Mouse (Mus musculus): ENCODE results near the gene Vav2.
A peak's percentile ranks its signal among the peaks of the same experiment; 100 is the strongest.

The Vav2 gene

DNA sequence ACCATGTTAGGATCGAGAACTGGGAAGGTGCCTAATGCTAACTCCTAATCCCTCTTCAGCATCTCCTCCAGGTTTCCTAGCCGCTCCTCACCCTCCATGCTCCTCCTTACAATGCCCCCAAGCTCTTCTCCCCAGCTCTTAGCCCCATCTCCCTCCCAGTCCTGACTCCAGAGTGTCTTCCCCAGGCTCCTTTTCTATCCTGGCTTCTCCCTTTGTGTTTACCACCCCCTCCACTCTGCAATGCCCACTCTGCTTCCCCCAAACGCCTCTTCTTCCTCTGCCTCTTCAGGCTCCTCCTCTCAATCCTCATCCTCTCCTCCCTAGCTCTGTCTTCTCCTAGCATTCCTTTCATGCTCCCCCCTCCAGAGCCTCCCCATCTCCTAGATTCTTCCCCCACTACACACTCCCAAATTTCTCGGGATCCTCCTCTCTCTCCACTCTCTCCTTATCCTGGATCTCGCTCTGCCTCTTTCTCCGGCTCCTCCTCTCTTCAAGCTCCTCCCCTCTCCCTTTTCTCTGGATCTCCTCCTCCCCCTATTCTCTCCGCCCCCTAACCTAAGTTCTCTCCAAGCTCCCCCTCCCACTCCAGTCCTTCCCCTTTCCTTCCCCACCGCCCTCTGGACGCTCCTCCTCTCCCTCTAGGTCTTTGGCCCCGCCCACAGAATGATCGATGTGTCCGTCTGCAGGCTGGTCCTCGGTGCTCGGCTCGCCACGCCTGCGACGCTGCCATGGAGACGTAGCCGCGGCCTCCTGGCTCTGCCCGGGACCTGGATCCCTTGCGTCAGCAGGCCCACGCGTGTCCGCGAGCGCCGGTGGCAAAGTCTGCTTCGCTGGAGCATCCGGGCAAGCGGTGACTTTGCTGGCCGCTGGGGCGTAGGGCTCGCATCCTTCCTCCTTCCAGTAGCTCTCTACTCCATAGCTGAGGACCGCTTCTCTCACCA is 15.2 kb upstream of the Vav2 start, which contains the start of gene Brd3os:
TSS of gene Brd3os (plus strand) at position 558 of the 941 bp plus-strand sequence.
- peak; percentile 57 to 68 for DNase-seq

- DNase-seq = peak in 1 of 2 experiments; percentile 41
These were observed 11.4 kb upstream of the Vav2 start for GRCm38 (mm10) chr2:27438281-27438680.

DNA sequence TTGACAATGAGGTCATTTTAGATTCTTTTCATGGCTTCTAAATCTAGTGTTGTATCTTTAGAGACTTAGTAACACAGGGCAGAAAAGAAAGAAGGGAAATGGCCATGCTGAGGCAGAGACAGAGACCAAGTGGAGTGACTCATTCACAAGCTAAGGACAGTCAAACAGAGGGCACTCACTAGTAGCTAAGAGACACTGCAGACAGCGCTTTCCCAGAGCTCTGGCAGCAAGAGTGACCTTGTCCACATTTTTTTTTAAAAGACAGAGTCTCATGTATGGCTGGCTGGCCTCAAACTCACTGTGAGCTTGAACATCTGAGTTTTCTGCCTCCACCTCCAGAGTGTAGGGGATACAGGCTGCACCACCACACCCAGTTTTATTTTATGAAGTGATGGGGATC is 11.0 kb upstream of the Vav2 start:
- no peak for DNase-seq

DNA sequence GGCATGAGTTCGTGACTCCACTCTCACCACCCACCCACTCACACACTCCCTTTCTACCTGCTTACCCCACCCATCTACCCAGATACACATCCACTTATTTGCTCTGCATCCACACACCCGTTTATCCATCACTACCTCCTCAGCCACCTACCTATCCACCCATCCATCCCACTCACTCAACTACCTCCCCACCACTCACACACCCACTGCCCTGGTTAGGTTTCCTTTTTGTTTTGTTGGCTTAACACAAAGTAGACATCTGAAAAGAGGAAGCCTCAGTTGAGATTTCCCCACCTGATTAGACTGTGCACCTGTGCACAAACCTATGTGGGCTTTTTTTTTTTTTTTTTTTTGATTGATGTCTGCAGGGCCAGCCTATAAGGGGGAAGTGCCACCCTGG is 5.8 kb upstream of the Vav2 start:
- peak in 1 of 2 experiments; percentile 48 for DNase-seq

DNA sequence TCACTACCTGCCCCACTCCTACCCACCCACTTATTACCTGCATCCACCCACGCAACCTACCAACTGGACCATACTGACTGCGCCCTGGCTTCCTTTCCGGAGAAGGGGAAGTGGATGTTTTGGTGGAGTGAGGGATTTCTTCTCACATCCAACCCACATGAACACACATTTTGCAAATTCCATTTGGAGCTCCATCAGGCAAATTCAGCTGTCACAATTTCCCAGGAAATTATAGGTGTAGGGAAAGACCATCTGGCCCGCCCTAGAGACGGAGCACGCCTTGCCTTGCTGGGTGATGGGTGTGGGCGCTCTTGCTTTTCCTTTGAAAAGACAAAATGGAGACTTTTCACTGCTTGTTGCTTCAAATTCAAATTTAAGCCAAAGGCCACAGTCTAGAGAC is 3.8 kb upstream of the Vav2 start:
- DNase-seq = no peak

- peak; percentile 67 to 73 for DNase-seq
These were observed 1.2 kb upstream of the Vav2 start for GRCm38 (mm10) chr2:27428071-27428470.

- DNase-seq = no peak
These were observed 403 bp downstream of the Vav2 start for GRCm38 (mm10) chr2:27426406-27426854.

GRCm38 (mm10) chr2:27425751-27426405 is 955 bp downstream of the Vav2 start:
- DNase-seq = peak; percentile 39 to 47

DNA sequence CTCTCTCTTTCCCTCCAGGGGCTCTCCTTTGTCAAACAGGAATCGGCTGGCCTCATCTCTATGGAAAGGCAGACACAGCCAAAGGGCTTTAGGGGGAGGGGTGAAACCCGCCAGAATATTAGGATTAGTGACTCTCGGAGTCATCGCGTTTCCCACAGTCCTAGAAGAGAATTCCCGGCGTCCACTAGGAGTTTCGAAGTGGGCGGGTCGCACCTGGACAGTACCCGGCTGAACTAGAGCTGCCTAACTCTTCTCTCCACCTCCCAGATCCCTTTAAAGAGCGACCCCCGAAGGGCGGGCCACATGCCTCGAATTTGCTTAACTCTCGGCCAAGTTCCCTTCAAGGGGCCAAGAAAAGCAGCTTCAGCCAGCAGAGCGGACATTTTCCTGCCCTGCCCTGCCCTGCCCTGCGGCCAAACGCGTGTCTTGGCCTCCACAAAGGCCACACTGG is 1.6 kb downstream of the Vav2 start:
- DNase-seq = peak in 1 of 2 experiments; percentile 24

GRCm38 (mm10) chr2:27423596-27423995 is 3.2 kb downstream of the Vav2 start:
- DNase-seq = no peak

- no peak for DNase-seq
These were observed 5.4 kb downstream of the Vav2 start for GRCm38 (mm10) chr2:27421293-27422068.

- DNase-seq = no peak
These were observed 8.2 kb downstream of the Vav2 start for GRCm38 (mm10) chr2:27418577-27419070.

- DNase-seq = no peak
These were observed 9.1 kb downstream of the Vav2 start for GRCm38 (mm10) chr2:27417648-27418153.

DNA sequence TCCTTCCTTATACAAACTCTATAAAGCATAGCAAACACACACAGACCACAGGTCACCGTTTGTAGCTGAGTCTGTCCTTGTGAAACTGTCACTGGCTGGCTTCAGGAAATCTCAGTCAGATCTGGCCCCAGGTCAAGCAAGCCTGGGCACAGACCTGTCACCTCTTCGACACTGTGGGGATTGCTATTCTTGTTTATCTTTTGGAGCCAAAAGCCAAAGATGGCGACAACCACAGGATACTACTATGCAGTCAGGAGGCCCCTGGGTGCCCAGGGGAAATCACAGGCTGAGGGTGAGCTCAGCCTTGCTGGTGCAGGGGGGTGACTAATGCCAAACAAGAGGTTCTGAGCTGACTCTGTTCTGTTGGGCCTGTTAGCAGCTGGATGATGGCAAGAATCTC is 10.4 kb downstream of the Vav2 start:
- no peak for DNase-seq

- DNase-seq = no peak
These were observed 11.6 kb downstream of the Vav2 start for GRCm38 (mm10) chr2:27415060-27415783.

DNA sequence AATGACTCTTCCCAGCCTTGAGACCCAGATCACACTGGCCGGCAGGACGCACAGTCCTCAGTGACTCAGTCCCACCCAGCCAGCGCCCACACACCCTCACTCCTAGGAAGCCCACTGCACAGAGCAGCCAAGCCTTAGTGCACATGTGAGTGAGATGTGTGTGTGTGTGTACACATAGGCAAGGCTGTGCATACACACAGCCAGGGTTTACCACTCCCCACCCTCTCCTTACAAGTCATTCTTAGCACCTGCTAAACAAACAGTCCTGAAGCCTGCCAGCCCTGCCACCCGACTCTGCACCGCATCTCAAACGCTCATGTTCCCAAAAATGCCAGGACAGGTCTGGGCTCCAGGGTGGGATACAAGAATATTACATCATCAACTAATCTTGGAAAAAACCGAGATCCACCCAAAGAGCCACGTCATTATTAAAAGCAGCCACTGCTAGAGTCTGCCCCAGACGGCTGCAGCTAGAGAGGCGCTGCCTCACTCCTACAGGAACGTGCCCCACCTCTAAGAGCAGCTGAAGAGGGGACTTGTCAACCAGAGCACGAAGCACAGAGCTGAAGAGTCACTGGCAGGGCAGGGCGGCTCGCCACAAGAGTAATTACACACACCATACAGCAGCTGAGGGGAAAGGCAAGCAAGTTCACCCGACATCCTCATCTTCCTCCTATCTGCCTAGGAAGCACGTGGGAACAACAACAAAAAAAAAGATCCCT is 12.7 kb downstream of the Vav2 start:
- no peak for DNase-seq

GRCm38 (mm10) chr2:27413582-27413935 is 13.3 kb downstream of the Vav2 start:
- DNase-seq = no peak

DNA sequence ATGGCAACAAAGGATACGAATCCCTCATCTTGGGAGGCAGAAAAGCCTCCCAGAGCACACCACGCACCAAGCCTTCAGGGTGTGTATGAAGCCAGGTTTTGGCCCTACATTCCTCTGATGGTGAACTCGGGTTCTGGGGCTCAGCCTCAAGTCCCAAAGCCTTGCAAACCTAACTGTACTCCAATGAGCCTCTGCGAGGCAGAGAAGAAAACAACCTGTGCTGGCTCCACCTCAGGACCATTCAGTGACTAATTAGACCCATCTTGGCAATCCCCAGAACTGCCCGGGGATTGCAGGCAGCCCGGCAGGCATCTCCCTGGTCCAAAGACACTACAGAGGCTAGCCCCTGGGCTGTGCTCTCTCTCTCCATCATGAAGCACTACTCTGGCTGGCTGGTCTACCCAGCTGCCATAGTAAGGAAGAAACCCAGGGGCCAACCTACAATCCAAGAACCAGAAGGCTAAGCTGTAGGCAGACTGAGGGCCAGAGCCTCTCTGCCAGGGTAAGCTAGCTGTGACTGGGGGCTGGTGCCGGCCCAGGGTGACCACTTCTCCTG is 14.5 kb downstream of the Vav2 start:
- no peak for DNase-seq

DNA sequence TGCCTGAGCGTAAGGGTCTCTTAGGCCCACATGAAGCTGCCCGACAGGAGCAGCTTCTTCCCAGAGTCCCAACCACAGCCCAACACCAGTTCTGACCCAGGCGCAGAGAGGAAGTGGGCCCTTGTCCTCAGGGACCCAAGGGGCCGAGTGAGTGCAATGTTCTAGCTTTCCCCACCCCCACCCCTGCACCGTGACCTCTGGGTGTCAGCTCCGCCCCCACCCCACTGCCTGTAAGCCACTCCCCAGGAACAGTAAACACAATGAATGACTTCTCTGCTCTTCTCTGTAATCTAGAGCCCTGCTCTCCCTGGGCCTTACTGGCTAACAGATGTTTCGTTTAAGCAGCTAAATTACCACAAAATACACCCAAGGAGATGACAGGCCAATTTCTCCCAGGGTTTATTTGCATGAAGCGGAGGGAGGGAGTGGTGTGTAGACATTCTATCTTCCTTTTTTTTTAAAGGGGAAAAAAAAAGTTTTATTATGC is 15.1 kb downstream of the Vav2 start:
- DNase-seq = no peak

DNA sequence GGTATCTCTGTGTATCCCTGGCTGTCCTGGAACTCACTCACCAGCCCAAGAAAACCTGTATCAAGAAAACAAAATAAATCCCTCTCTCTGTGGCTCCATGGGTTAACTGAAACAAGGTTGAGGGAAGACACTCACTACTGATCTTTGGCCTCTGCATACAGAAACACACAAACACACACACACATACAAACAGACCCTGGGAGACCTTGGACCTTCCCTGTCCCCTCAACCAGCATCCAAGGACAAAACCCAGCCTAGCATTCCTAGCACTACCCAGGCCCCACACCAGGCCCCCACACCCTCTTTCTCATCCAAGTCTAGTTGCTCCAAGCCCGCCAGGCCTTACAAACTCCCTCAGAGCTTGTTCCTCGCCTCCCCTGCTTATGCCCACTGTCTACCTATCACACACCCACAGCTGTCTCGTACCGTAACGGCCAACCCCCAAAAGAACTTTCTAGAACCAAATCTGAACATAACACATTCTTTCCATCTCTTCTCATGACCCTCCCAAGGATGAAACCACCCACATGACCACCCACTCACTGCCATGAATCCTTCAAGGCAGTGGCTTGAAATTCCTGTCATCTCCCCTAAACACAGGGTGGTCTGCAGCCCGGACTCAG is 16.2 kb downstream of the Vav2 start:
- DNase-seq = no peak

Measured in thymus, adult 18-20 months (tissue).